Mouse (Mus musculus) limb, embryonic 13.5 days (tissue): ENCODE results near the gene Vmn1r117. TPM values are rescaled to one million over a fixed set of nuclear protein-coding genes. Genes with fewer than 3 reads are reported as not detected.
"Not testable (repeated sequence)": the region's sequence is repeated elsewhere in the genome, so short reads cannot be mapped to it uniquely, and the experiment has no call there.

Experiments used
- ATAC-seq: fragments of 200-750 bp; cut with Nextera tagmentation; 2 replicates; pipeline ENCODE4 v1.8.0; 2017; ENCODE audit warnings: low read depth, moderate number of reproducible peaks, moderate TSS enrichment; ENCODE audit not compliant: low FRiP score
- H3K27ac ChIP-seq: fragments of 300-500 bp; sonication (generic); 2 replicates; pipeline ENCODE4 v1.5.1; 2015; ENCODE audit warnings: inconsistent platforms, mild to moderate bottlenecking, moderate library complexity
- H3K27me3 ChIP-seq: fragments of 300-500 bp; sonication (generic); 2 replicates; pipeline ENCODE4 v1.6.1; 2015; ENCODE audit warnings: mild to moderate bottlenecking, inconsistent platforms
- H3K36me3 ChIP-seq: fragments of 300-500 bp; sonication (generic); 2 replicates; pipeline ENCODE4 v1.6.1; 2015; ENCODE audit warnings: inconsistent platforms, mild to moderate bottlenecking, moderate library complexity
- H3K4me1 ChIP-seq: fragments of 300-500 bp; sonication (generic); 2 replicates; pipeline ENCODE4 v1.6.1; 2015; ENCODE audit warnings: inconsistent platforms
- H3K4me2 ChIP-seq: fragments of 300-500 bp; sonication (generic); replicated peaks from 2 replicates; pipeline ENCODE4 v1.6.1; 2015; ENCODE audit warnings: inconsistent platforms, mild to moderate bottlenecking, moderate library complexity
- H3K4me3 ChIP-seq: fragments of 300-500 bp; sonication (generic); 2 replicates; pipeline ENCODE4 v1.5.1; 2015; ENCODE audit warnings: moderate library complexity, mild to moderate bottlenecking, inconsistent platforms
- H3K9ac ChIP-seq: fragments of 300-500 bp; sonication (generic); 2 replicates; pipeline ENCODE4 v1.6.1; 2015; ENCODE audit warnings: mild to moderate bottlenecking, inconsistent platforms
- H3K9me3 ChIP-seq: fragments of 300-500 bp; sonication (generic); 2 replicates; pipeline ENCODE4 v1.6.1; 2016; ENCODE audit warnings: inconsistent platforms
- WGBS: fragments of 180-500 bp; shearing (Covaris S2); methylation state at CpG from one replicate; pipeline ENCODE4 v1.1.7; 2015; 5-methylcytosine and 5-hydroxymethylcytosine counted together
- polyA plus RNA-seq: library from polyadenylated mRNA; unstranded; fragments of >200 nt; fragmentation: Nextera tagmentation; extraction: Ambion mirVana; gene quantifications from 2 replicates; pipeline ENCODE4 v1.2.1, GENCODE M21; 2015

Vmn1r117 gene
- polyA plus RNA-seq, result not detected in 2 replicates

DNA sequence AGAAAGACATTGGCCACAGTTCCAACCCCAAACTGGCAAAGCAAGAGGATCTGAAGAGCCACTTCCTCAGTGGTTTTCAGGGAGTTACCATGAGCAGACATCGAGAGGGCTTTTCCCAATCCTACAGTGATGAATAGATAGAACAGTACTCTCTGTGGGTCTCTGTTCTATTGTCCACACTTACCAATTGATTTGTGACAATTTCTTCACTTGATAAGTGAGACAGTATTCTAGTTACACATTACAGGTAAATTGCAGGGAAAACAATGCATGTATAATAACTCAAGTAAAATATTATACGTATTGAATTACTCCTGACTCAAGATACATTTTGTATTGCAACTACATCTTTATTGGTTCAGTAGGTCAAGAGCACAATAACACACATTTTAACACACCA is at the start of gene Vmn1r117:
Gene Vmn1r117 (minus strand): TSS at position 101 of the 400 bp plus-strand sequence.
- no CpG with 5 or more reads among the region's 2 CpGs for WGBS
- not testable (repeated sequence) for H3K4me3 ChIP-seq, H3K36me3 ChIP-seq, H3K9me3 ChIP-seq, H3K27ac ChIP-seq, ATAC-seq, H3K27me3 ChIP-seq, H3K9ac ChIP-seq, H3K4me2 ChIP-seq, H3K4me1 ChIP-seq

- not testable (repeated sequence) for H3K4me2 ChIP-seq, H3K9ac ChIP-seq, ATAC-seq, H3K36me3 ChIP-seq, H3K9me3 ChIP-seq, H3K27ac ChIP-seq, H3K4me3 ChIP-seq, H3K27me3 ChIP-seq, H3K4me1 ChIP-seq
- no CpG with 5 or more reads among the region's 2 CpGs for WGBS
Measured at GRCm38 (mm10) chr7:20912247-20912646, 28.3 kb upstream of the Vmn1r117 start, which contains the start of gene Vmn1r118. Vmn1r118 (minus strand) TSS chr7:20912347.

- not testable (repeated sequence) for H3K4me2 ChIP-seq, H3K27me3 ChIP-seq, ATAC-seq, H3K27ac ChIP-seq, H3K9ac ChIP-seq, H3K36me3 ChIP-seq, H3K4me1 ChIP-seq, H3K4me3 ChIP-seq, H3K9me3 ChIP-seq
- WGBS, result 65% methylated on average over 3 of the region's 3 CpGs
Measured at GRCm38 (mm10) chr7:20871956-20872355, 12.0 kb downstream of the Vmn1r117 start, which contains the start of gene Vmn1r116. Vmn1r116 (plus strand) TSS chr7:20872256.

GRCm38 (mm10) chr7:20844885-20845284 is 39.0 kb downstream of the Vmn1r117 start, which contains the start of gene Vmn1r115:
Vmn1r115 (minus strand) TSS chr7:20844985.
- not testable (repeated sequence) for H3K9me3 ChIP-seq, H3K9ac ChIP-seq, ATAC-seq, H3K4me1 ChIP-seq, H3K4me3 ChIP-seq, H3K4me2 ChIP-seq, H3K27me3 ChIP-seq, H3K36me3 ChIP-seq, H3K27ac ChIP-seq
- 72% methylated on average over 1 of the region's 3 CpGs for WGBS

Other genes starting within 250 kb of the Vmn1r117 start
- not detected in 2 replicates for gene Vmn1r107, start 215.2 kb downstream of the Vmn1r117 start, polyA plus RNA-seq
- gene Vmn1r111, start 180.9 kb downstream of the Vmn1r117 start, polyA plus RNA-seq, result not detected in 2 replicates
- not detected in 2 replicates for gene Gm10668, start 153.5 kb downstream of the Vmn1r117 start, polyA plus RNA-seq
- not detected in 2 replicates for gene Vmn1r112, start 112.9 kb downstream of the Vmn1r117 start, polyA plus RNA-seq
- not detected in 2 replicates for gene Vmn1r113, start 96.8 kb downstream of the Vmn1r117 start, polyA plus RNA-seq
- gene Vmn1r114, start 71.9 kb downstream of the Vmn1r117 start, polyA plus RNA-seq, result not detected in 2 replicates
- not detected in 2 replicates for gene Vmn1r115, start 39.1 kb downstream of the Vmn1r117 start, polyA plus RNA-seq
- gene Vmn1r116, start 11.9 kb downstream of the Vmn1r117 start, polyA plus RNA-seq, result not detected in 2 replicates
- gene Vmn1r118, start 28.2 kb upstream of the Vmn1r117 start, polyA plus RNA-seq, result not detected in 2 replicates
- gene Vmn1r119, start 128.3 kb upstream of the Vmn1r117 start, polyA plus RNA-seq, result not detected in 2 replicates
- gene Vmn1r120, start 169.7 kb upstream of the Vmn1r117 start, polyA plus RNA-seq, result not detected in 2 replicates
- not detected in 2 replicates for gene Vmn1r121, start 214.4 kb upstream of the Vmn1r117 start, polyA plus RNA-seq